Mouse (Mus musculus) megakaryocyte, embryonic 14.5 days (primary cell): ENCODE measurements around the gene Ctdnep1.

Source experiments
- FLI1 ChIP-seq: IDR thresholded peaks from 2 replicates; pipeline ENCODE4 v1.6.1; 2012; ENCODE audit warnings: low read length, inconsistent platforms, mixed read lengths
- GATA1 ChIP-seq: IDR thresholded peaks from 3 replicates; pipeline ENCODE4 v1.6.1; 2012; ENCODE audit warnings: mixed read lengths, low read length, inconsistent platforms, borderline replicate concordance

- TF ChIP-seq GATA1, result no peak
- no peak for TF ChIP-seq FLI1
Measured at GRCm38 (mm10) chr11:69968793-69969192, 12.2 kb upstream of the Ctdnep1 start.
